Mouse (Mus musculus) ovary, postnatal 10 days (tissue): ENCODE results near the gene Ptchd4.

Experiments used
- DNase-seq: peaks from one replicate; pipeline ENCODE4 v3.0.0; 2022; ENCODE audit warnings: low spot score

The Ptchd4 gene

DNA sequence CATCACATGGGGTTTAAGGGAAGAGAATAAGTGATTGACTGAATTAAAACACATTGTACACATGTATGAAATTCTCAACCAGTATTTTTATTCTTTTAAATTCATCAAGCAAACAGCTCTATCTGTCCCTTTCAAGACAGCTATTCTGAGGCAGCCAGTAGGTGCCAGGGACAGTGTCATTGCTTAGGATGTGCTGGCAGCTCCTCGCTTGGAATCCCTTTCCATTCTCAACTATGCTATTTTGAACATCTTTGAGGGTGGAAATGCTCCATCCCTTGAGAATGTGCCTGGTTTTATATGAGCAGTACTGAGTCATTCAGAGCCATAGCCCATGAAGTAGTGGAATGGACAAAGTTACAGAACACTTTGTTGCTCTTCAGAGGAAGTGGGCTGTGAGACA lies 112.2 kb downstream of the Ptchd4 start:
- no peak for DNase-seq

DNA sequence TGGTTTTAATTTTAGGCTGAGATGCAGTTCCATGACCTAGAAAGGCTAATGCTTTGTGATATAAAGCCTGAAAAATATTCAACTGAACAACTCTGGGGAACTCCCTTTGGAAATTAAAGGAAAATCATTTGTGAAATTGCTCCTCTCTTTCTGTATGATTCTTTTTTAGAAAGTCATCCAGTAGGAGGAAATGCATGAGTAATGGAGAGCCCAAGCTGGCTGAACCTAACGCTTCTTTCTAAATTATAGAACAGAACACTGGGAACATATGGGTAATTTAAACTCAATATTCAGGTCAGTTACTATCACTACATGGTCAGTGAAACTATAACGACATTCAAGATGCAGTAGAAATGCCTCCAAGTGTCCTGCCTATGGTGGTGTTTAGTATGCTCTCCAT lies 114.6 kb downstream of the Ptchd4 start:
- no peak for DNase-seq

- DNase-seq = no peak
Measured at GRCm38 (mm10) chr17:42452235-42452634, 136.5 kb downstream of the Ptchd4 start.

DNA sequence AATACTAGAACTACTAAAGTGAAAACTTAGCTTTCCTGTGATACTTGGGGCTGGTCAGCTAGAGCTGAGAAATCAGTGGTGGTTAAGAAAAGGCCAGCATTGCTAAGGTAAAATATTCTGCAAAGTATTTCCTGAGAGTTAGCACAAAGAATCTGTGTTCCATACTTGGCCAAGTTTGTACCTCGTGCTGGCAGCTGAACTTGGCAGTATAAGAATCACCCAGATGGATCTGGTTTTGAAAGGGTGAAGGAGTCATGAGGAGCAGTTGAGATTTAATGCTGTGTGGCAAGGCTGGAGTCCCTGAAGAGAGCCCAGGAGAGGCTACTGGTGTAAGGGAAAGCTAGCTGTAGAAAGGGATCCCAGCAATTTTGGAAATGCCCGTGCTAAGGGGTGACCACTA lies 140.7 kb downstream of the Ptchd4 start:
- DNase-seq = no peak

- no peak for DNase-seq
Measured at GRCm38 (mm10) chr17:42462726-42463125, 147.0 kb downstream of the Ptchd4 start.

DNA sequence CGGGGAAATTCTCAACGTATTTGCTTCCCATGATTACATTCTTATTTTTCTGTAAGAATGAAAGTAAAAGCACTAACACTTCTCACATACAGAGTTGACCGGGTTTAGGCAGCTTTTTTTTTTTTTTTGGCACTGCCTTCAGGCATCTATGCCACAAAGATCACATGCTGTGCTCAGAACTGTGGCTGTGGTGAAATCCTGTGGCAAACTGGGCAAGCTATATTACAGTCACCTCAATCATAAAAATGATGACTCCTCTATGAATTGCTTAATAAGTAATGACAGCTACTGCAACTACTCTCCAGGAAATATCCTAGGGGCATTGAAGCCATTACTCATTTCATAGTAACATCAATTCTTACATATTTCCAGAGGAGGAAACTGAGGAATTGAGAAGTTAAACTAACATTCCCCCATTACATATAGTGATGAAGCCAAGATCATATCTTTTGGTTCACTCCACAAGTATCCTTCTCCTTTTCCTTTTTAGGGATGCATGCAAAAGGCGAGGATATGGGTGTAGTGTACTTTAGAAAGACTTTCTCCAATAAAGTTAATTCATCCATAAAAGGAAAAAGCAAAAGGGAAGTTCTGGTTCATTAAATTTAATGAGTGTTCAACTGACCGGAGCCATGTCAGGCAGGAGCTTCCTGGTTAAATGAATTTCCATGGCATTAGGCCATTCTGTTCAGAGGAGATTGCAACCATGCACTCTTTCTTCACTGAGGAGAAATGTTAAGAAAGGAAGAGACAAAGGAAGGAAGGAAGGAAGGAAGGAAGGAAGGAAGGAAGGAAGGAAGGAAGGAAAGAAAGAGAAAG lies 164.6 kb downstream of the Ptchd4 start:
- no peak for DNase-seq

- no peak for DNase-seq
Measured at GRCm38 (mm10) chr17:42509356-42510262, 193.9 kb downstream of the Ptchd4 start.

- no peak for DNase-seq
Measured at GRCm38 (mm10) chr17:42530147-42530546, 214.4 kb downstream of the Ptchd4 start.

DNA sequence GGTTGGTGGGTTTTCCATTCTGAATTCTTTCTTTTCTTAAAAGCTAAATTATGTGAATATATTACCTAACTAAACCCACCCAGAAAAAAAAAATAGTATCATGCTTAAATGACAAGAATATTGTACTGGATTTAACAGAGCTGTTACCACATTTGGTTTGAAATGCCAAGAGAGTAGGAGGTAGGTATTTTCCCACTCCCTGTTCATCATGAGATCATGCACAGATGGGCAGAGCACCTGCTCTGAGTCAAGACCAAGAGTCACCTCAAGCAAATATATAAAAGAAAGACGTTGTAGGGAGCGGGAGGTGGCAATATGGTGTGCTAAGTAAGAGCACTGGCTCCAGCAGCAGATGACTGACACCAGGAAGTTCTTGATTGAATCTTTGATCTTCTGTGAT lies 233.8 kb downstream of the Ptchd4 start:
- DNase-seq = no peak
